In genomic region chr14:98064190-98064589, GRCm38 (mm10) we compare ENCODE assay signal across 28 mouse cellular contexts.
DNase-seq lines count a peak whose midpoint lies in the region; ATAC-seq and TF ChIP-seq lines count a peak whose summit lies in the region.
"Had no signal": no experiment of that assay in that cellular context is flagged by ENCODE, and none has a peak within 500 bp of the region (broad histone marks: within the 10 kb centered on the region; RNA-seq: fewer than 3 reads in every experiment).

No protein-coding gene starts in this region.

- no peaks in the 10 kb centered on the region for H3K27me3 ChIP-seq in forebrain, embryonic 12.5 days
- H3K27me3 ChIP-seq in forebrain, postnatal 0 days (ENCODE audit: insufficient read depth, low read length) = no peaks in the 10 kb centered on the region
- no peaks in the 10 kb centered on the region for H3K27me3 ChIP-seq in hindbrain, embryonic 12.5 days
- no peaks in the 10 kb centered on the region for H3K27me3 ChIP-seq in hindbrain, embryonic 14.5 days (ENCODE audit: control insufficient read depth, insufficient read depth, low read length)
- H3K27me3 ChIP-seq in midbrain, embryonic 12.5 days = no peaks in the 10 kb centered on the region
- no peaks in the 10 kb centered on the region for H3K27me3 ChIP-seq in midbrain, embryonic 10.5 days (ENCODE audit: low read depth, poor library complexity, severe bottlenecking)
- H3K27me3 ChIP-seq: embryonic facial prominence, embryonic 15.5 days; limb, embryonic 12.5 days; liver, embryonic 15.5 days; lung, embryonic 15.5 days had no signal

- no peak for TF ChIP-seq CTCF in forebrain, postnatal 0 days (IDR thresholded peaks at IDR 0.05; ENCODE audit: low read depth)
- TF ChIP-seq CTCF in brain, embryonic 14.5 days (IDR thresholded peaks at IDR 0.05; ENCODE audit: borderline replicate concordance, extremely low read depth, insufficient read depth, insufficient read length) = no peak

- no peaks in the 10 kb centered on the region for H3K9me3 ChIP-seq in forebrain, embryonic 12.5 days
- no peaks in the 10 kb centered on the region for H3K9me3 ChIP-seq in forebrain, postnatal 0 days (ENCODE audit: low read length)
- no peaks in the 10 kb centered on the region for H3K9me3 ChIP-seq in hindbrain, embryonic 12.5 days (replicated peaks)
- no peaks in the 10 kb centered on the region for H3K9me3 ChIP-seq in hindbrain, embryonic 14.5 days (ENCODE audit: control insufficient read depth, low read length)
- H3K9me3 ChIP-seq in midbrain, embryonic 12.5 days = no peaks in the 10 kb centered on the region
- no peaks in the 10 kb centered on the region for H3K9me3 ChIP-seq in midbrain, embryonic 10.5 days (replicated peaks)
- H3K9me3 ChIP-seq: embryonic facial prominence, embryonic 10.5 days; embryonic facial prominence, embryonic 15.5 days; G1E; limb, embryonic 12.5 days; liver, embryonic 15.5 days; lung, embryonic 15.5 days had no signal

- H3K9ac ChIP-seq in forebrain, embryonic 12.5 days = no peak overlapping the region
- H3K9ac ChIP-seq in forebrain, postnatal 0 days = no peak overlapping the region
- no peak overlapping the region for H3K9ac ChIP-seq in hindbrain, embryonic 12.5 days
- no peak overlapping the region for H3K9ac ChIP-seq in hindbrain, embryonic 14.5 days
- H3K9ac ChIP-seq in midbrain, embryonic 12.5 days (replicated peaks) = no peak overlapping the region
- H3K9ac ChIP-seq: embryonic facial prominence, embryonic 15.5 days; limb, embryonic 12.5 days; liver, embryonic 15.5 days; lung, embryonic 15.5 days had no signal

- no peak overlapping the region for H3K4me2 ChIP-seq in forebrain, embryonic 12.5 days
- no peak overlapping the region for H3K4me2 ChIP-seq in forebrain, postnatal 0 days (ENCODE audit: low read depth)
- no peak overlapping the region for H3K4me2 ChIP-seq in hindbrain, embryonic 12.5 days (replicated peaks)
- H3K4me2 ChIP-seq in hindbrain, embryonic 14.5 days (replicated peaks) = no peak overlapping the region
- H3K4me2 ChIP-seq in midbrain, embryonic 12.5 days (replicated peaks) = no peak overlapping the region
- H3K4me2 ChIP-seq: embryonic facial prominence, embryonic 15.5 days; heart, embryonic 11.5 days; limb, embryonic 12.5 days; liver, embryonic 15.5 days; lung, embryonic 15.5 days had no signal

- no peak for DNase-seq in forebrain, postnatal 0 days
- DNase-seq in hindbrain, embryonic 14.5 days (ENCODE audit: low spot score) = no peak
- no peak for DNase-seq in midbrain, embryonic 10.5 days (ENCODE audit: low spot score)
- peak; percentile 65 for DNase-seq in brain, embryonic 14.5 days (ENCODE audit: low read depth)
- DNase-seq: adrenal gland, postnatal 10 days; cerebellum, adult 11-12 months; cerebellum, adult 9-11 months; gastrocnemius, postnatal 25 days; heart, adult 11 months; heart, postnatal 36 days; kidney, adult 18-20 months; kidney, postnatal 10 days; layer of hippocampus, adult 9-11 months; lung, postnatal 36 days; thymus, adult 2 months; thymus, postnatal 36 days had no signal

- peaks cover 6% of the 10 kb centered on the region for H3K4me1 ChIP-seq in forebrain, embryonic 12.5 days
- no peaks in the 10 kb centered on the region for H3K4me1 ChIP-seq in forebrain, postnatal 0 days (ENCODE audit: insufficient read depth)
- H3K4me1 ChIP-seq in hindbrain, embryonic 12.5 days = peaks cover 12% of the 10 kb centered on the region
- H3K4me1 ChIP-seq in hindbrain, embryonic 14.5 days (replicated peaks; ENCODE audit: control insufficient read depth, insufficient read depth, low read length) = peaks cover 9% of the 10 kb centered on the region
- H3K4me1 ChIP-seq in midbrain, embryonic 12.5 days = peaks cover 12% of the 10 kb centered on the region
- peaks cover 30% of the 10 kb centered on the region for H3K4me1 ChIP-seq in midbrain, embryonic 10.5 days
- H3K4me1 ChIP-seq: embryonic facial prominence, embryonic 15.5 days; liver, embryonic 15.5 days had no signal

- H3K27ac ChIP-seq in forebrain, embryonic 12.5 days = no peak overlapping the region
- no peak overlapping the region for H3K27ac ChIP-seq in forebrain, postnatal 0 days (ENCODE audit: low read depth, low read length)
- H3K27ac ChIP-seq in hindbrain, embryonic 12.5 days = 0 out of 2 replicates have a peak overlapping the region, but pooled peaks have one; percentile 23
- no peak overlapping the region for H3K27ac ChIP-seq in hindbrain, embryonic 14.5 days
- no peak overlapping the region; the same call in 1 of the 2 replicates for H3K27ac ChIP-seq in midbrain, embryonic 12.5 days (replicated peaks)
- H3K27ac ChIP-seq in midbrain, embryonic 10.5 days (replicated peaks) = no peak overlapping the region
- H3K27ac ChIP-seq: embryonic facial prominence, embryonic 10.5 days; embryonic facial prominence, embryonic 15.5 days; limb, embryonic 12.5 days; liver, embryonic 15.5 days; lung, embryonic 15.5 days had no signal

- TF ChIP-seq POLR2A in brain, embryonic 14.5 days (IDR thresholded peaks at IDR 0.05; ENCODE audit: borderline replicate concordance, extremely low read depth, insufficient read depth, insufficient read length, poor library complexity, severe bottlenecking) = no peak

- H3K36me3 ChIP-seq in forebrain, embryonic 12.5 days (replicated peaks) = no peaks in the 10 kb centered on the region
- H3K36me3 ChIP-seq in forebrain, postnatal 0 days (ENCODE audit: insufficient read depth) = no peaks in the 10 kb centered on the region
- H3K36me3 ChIP-seq in hindbrain, embryonic 12.5 days = no peaks in the 10 kb centered on the region
- H3K36me3 ChIP-seq in hindbrain, embryonic 14.5 days (replicated peaks; ENCODE audit: control insufficient read depth, insufficient read depth) = no peaks in the 10 kb centered on the region
- H3K36me3 ChIP-seq in midbrain, embryonic 12.5 days = no peaks in the 10 kb centered on the region
- no peaks in the 10 kb centered on the region for H3K36me3 ChIP-seq in midbrain, embryonic 10.5 days
- H3K36me3 ChIP-seq: embryonic facial prominence, embryonic 10.5 days; embryonic facial prominence, embryonic 15.5 days; G1E; limb, embryonic 12.5 days; liver, embryonic 15.5 days; lung, embryonic 15.5 days had no signal

- ATAC-seq in forebrain, embryonic 12.5 days (ENCODE audit: low FRiP score) = peak; percentile 44; the same call in 1 of the 2 replicates
- ATAC-seq in forebrain, postnatal 0 days = no peak
- no peak; the same call in 1 of the 2 replicates for ATAC-seq in hindbrain, embryonic 12.5 days (ENCODE audit: low FRiP score)
- no peak for ATAC-seq in hindbrain, embryonic 14.5 days (ENCODE audit: low FRiP score)
- ATAC-seq in midbrain, embryonic 12.5 days (ENCODE audit: low FRiP score, low read depth) = peak; percentile 64
- no peak for ATAC-seq in cerebellum, adult (ENCODE audit: insufficient number of reproducible peaks, low FRiP score, low TSS enrichment)
- ATAC-seq: hindbrain, embryonic 16.5 days had no signal

- no peak overlapping the region for H3K4me3 ChIP-seq in forebrain, embryonic 12.5 days (replicated peaks)
- H3K4me3 ChIP-seq in forebrain, postnatal 0 days (ENCODE audit: low read depth, low read length) = no peak overlapping the region
- H3K4me3 ChIP-seq in hindbrain, embryonic 12.5 days = no peak overlapping the region
- no peak overlapping the region for H3K4me3 ChIP-seq in hindbrain, embryonic 14.5 days (replicated peaks; ENCODE audit: low read length)
- no peak overlapping the region for H3K4me3 ChIP-seq in midbrain, embryonic 12.5 days
- no peak overlapping the region for H3K4me3 ChIP-seq in midbrain, embryonic 10.5 days
- H3K4me3 ChIP-seq: embryonic facial prominence, embryonic 10.5 days; embryonic facial prominence, embryonic 15.5 days; limb, embryonic 12.5 days; liver, embryonic 15.5 days; lung, embryonic 15.5 days had no signal

- 33% methylated on average over 2 of the region's 2 CpGs for WGBS in forebrain, embryonic 12.5 days
- WGBS in forebrain, postnatal 0 days = 32% methylated on average over 2 of the region's 2 CpGs
- WGBS in hindbrain, embryonic 12.5 days = 12% methylated on average over 2 of the region's 2 CpGs
- 20% methylated on average over 2 of the region's 2 CpGs for whole genome bisulfite sequencing in hindbrain, embryonic 14.5 days
- 16% methylated on average over 2 of the region's 2 CpGs for WGBS in midbrain, embryonic 12.5 days
- 42% methylated on average over 2 of the region's 2 CpGs for WGBS in midbrain, embryonic 10.5 days

Comparison
In these comparisons a context has a peak if more than half of its experiments do, and no peak if none do; other contexts are left out.
1. ATAC-seq: peak in forebrain, embryonic 12.5 days (single experiment) and midbrain, embryonic 12.5 days (single experiment); none in forebrain, postnatal 0 days (single experiment), hindbrain, embryonic 12.5 days (single experiment), hindbrain, embryonic 14.5 days (single experiment) and cerebellum, adult (single experiment).